Mouse (Mus musculus) cortical plate, adult 2 months (tissue): ENCODE results near the gene Gpm6a.

Experiments
- CTCF ChIP-seq: fragments of 200-500 bp; IDR thresholded peaks from 2 replicates; pipeline ENCODE4 v1.5.1; 2011; ENCODE audit warnings: mild to moderate bottlenecking, control low read depth, low read length; ENCODE audit not compliant: insufficient read depth; ENCODE audit errors: extremely low read depth
- POLR2A ChIP-seq: fragments of 200-500 bp; IDR thresholded peaks from 2 replicates; pipeline ENCODE4 v1.6.1; 2011; ENCODE audit warnings: mild to moderate bottlenecking, low read length, control low read depth; ENCODE audit not compliant: insufficient read depth; ENCODE audit errors: extremely low read depth

DNA sequence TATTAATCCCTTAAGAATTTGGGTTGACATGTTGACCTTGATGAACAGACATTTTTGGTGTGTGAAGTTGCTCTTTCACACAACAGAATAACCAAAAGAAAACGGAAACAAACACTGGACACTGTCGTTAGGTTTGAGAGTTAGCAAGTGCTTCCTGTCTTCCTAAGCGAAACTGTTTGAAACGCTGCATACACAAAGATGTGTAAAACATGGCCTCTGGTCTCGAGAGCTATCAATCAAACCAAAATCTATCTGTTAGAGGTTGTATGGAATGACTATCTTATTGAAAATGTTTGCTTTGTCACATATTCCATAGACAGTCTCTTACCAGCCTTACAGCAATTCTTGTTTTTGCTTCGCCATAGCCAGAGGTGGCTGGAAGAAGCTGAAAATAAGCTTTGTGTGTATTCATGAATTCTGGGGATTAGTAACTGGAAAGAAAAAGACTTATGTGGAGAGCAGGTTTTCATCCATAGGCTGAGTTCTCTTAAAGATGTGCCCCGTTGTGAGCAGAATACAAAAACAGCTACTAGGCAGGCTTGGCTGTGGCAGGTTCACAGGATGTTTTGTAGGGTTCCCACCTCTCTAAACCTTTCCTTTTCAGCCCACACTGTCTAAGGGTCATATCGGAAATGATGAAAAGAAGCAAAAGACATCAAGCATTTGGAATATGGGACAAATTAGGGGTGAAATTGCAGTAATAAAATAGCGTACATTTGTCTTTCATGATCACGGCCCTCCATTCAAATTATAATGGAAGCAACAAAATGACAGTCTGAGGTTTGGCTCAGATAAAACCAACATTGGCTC lies 71.4 kb downstream of the Gpm6a start:
- TF ChIP-seq CTCF (no peak), POLR2A (no peak)
